Mouse (Mus musculus) left cerebral cortex, postnatal 14 days (tissue): ENCODE measurements around the gene Bend5. TPM values are rescaled to one million over a fixed set of nuclear protein-coding genes. Genes with fewer than 3 reads are reported as not detected.

Source experiments
- DNase-seq, 2 experiments: peaks; one replicate each; pipeline ENCODE4 v3.0.0; 2021 to 2022; ENCODE audit warnings: low spot score in 2 of 2, mixed read lengths in 1 of 2
- intact Hi-C: fragments of 180-260 bp; cut with DNase I; formaldehyde crosslinking; loops from one replicate; pipeline ENCODE4 v1.15.1; 2025
- long read RNA-seq, 2 experiments: library from polyadenylated mRNA; stranded (forward); transcript quantifications; one replicate each; pipeline ENCODE4 v2.0.0; 2021
- total RNA-seq, 2 experiments: library from RNA; stranded (reverse); gene quantifications; 2 replicates each; pipeline ENCODE4 v1.2.3; 2021

Bend5 gene
- 10 to 100 TPM; 19.1 to 19.3 TPM for total RNA-seq
- long read RNA-seq, experiment 1, transcript Bend5-201 (6 exons, 1,826 nt): major isoform, 20 of 30 reads
- long read RNA-seq, experiment 1, partial matches to known transcripts: 0 of 30 reads
- long read RNA-seq, experiment 1, other reads (novel, unspliced or antisense): 7 of 30 reads
- long read RNA-seq, experiment 2, transcript Bend5-201 (6 exons, 1,826 nt): minor isoform, 9 of 30 reads
- long read RNA-seq, experiment 2, transcript Bend5-203 (6 exons, 1,448 nt): major isoform, 15 of 30 reads
- long read RNA-seq, experiment 2, partial matches to known transcripts: 2 of 30 reads
- long read RNA-seq, experiment 2, other reads (novel, unspliced or antisense): 4 of 30 reads

DNA sequence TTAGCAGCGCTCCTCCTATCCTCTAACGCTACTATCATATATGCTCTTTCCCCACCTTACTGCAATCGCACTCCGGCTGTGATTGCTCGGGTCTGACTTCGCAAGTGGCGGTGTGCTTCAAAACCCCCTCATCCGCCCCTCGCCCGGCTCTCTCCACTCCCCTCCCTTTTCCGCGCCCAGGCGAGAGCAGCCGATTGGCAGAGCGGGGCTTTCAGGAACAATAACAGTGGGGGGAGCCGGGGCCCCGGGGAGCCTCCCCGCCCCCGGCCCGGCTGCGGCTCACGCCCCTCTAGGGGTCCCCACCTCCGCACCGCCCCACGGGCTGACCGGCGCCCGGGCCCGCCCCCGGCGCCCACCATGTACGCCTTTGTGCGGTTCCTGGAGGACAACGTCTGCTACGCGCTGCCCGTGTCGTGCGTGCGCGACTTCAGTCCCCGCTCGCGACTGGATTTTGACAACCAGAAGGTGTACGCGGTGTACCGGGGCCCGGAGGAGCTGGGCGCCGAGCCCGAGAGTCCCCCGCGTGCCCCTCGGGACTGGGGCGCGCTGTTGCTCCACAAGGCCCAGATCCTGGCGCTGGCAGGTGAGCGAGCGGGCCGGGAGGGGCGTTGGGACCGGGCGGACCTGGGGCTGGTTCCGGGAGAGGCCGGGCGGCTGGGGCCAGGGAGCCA is at the start of gene Bend5:
Gene Bend5, plus strand, starts transcription at position 189 of the 671 bp plus-strand sequence.
- intact Hi-C loops: loop anchor here (5.0 kb wide), 1 partner anchor 88 kb away; no protein-coding TSS in a partner anchor
- peak; percentile 73 to 74 for DNase-seq

DNA sequence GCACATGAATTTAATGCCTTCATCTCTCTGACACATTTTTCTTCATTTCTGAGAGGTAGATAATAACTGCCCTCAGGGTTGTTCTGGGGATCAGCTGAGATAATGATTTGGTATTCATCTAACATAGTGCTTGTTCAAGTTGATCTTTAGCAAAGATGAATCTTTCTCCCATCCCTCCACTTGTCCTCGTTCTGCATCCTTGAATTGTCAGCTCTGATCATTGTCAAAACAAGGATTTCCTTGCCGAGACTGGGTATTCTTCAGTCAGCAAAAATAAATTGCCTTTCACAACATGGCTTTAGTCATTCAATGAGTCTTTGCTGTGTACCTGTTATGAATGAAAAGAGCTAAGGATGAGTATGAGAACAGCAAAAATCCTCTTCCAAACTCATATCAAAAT is 47.0 kb upstream of the Bend5 start:
- no peak for DNase-seq
- intact Hi-C loops: no loop called here

DNA sequence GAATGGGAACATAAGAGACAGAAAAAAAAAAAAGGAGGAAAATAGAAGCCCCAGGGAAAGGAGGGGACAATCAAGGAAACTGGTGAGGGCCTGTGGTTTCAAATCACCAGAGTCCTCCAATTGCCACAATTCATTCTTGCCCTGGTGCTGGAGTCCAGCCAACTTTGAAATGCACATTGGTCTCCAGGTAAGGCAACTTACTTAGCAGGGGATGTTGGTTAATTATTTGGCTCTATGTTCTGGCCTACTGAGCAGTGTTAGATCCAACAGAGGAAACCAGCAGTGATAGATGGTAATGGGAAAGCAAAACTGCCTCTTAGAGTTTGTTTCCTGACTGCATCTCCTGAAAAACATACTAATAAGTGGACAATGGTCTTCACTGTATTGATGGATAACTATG is 37.6 kb upstream of the Bend5 start:
- DNase-seq: no peak
- intact Hi-C loops: no loop called here

DNA sequence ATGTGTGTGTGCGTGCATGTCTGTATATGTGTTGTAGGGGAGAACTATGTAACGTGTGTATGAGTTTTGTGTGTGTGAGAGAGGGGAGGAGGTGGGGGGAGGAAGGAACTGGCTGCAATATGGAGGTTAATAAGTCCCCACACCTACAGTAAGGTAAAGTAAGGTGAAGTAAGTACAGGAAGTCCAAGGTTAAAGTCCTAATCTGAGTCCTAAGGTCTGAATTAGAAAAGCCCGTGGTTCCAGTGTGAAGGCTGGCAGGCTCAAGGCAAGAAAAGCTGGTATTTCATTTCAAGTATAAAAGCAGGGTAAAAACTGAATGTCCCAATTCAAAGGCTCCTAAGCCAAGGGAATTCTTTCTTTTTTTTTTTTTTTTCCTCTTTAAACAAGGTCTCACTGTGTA is 36.7 kb upstream of the Bend5 start:
- no peak for DNase-seq
- intact Hi-C loops: no loop called here

DNA sequence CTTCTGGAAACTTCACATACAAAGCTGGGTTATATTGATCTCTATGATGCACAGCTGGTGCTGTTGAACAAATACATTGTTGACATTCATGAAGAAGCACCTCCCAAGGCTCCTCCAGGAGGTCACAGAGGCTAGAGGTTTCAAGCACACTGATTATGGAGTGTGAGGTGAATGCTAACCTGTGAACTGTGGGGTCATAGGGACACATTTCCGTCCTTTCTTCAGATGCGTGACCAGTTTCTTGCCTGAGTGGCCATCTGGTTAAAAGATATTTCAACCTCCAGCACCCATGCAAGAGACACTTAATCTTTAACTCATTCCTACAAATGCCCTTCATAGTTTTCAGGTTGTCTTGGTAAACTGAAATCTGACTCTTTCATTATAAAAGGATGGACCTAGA is 31.7 kb upstream of the Bend5 start:
- DNase-seq: no peak
- intact Hi-C loops: no loop called here

DNA sequence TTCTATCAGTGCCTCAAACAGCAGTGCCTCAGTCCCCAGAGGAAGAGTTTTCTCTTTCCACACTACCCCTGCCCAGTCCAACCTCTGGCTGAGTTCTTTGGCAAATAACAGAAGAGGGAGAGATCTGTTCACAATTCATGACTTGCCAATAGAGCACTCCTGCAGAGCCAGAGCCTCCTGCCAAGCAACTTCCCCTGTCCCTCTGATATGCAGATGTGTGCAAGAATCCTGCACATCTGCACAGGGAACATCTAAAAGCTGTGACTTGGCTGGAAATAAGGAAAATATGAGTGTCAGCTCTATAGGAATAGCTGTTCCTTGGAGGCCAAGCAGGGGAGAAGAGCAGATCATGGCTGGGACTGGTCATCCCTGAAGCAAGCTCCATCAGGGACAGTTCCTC is 24.1 kb upstream of the Bend5 start:
- DNase-seq: no peak
- intact Hi-C loops: no loop called here

DNA sequence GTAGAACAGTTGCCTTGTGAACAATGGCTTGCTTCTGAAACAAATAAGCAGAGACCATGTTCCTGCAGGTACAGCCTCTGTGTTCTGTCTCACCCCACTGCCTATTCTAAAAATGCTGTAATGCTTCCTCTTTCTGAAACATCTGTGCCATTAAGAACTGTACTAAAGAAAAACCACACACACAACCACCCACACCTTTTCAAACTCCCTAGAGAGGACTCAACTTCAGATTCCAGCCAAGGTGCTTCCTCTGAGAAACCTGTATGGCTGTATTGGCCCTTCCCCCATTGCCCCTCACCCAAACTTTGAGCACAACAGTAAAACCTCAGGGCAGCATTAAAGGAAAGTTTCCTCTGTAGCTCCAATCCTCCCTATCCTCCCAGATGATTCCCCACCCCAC is 15.0 kb upstream of the Bend5 start:
- DNase-seq: no peak
- intact Hi-C loops: no loop called here

DNA sequence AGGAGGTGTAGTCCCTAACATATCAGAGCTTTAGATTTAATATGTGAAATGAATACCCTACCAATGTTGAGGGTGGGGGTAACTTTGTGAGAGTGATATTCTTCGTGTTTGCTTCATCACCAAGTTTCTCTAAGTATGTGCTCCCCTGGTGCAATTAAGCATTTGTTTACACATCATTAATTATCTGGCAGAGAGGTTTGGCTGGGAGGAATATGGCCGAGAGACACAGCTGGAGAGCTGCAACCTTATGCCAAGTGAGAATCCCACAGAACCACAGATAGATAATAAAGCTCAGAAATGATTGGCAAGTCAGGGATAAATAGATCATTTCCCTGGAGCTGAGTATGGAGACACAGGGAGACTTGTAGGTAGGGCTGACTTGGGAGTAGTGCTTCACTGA is 14.1 kb upstream of the Bend5 start:
- intact Hi-C loops: no loop called here
- no peak for DNase-seq

DNA sequence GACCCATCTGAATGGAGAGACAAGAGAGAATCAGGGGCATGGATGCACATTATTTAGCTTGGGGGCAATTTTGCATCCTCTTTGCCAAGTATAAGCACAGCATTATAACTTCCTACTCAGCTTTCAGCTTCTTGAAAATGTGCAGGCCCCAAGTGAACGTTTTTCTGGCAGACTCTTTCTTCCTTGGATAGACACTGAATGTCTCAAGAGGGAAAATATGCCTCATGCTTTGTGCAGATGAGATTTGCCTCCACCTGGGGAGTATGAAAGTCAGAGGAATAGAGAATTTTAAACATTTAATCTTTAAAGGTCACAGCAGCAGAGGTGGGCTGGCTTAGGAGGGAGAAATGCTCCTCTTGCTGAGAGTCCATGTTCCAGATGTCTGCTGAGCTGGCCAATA is 11.6 kb upstream of the Bend5 start:
- intact Hi-C loops: no loop called here
- DNase-seq: no peak

DNA sequence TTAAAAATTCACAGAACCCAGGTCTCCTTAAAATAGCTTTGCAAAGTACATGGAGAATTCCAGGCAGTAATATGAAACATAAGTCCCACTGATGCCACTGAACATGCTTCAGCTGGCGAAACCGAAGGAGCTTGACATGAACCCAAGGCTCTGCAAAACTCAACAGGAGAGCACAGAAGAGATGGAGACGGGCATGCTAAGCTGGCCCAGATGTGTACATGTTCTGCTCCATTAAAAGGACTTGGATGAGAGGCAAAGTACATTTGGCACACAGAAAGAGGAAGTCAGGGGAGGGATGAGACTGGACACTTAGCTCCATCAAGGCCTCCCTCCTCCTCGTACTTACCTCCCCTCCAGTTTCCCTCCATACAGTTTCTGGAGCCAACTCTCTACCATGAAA is 4.1 kb upstream of the Bend5 start:
- intact Hi-C loops: no loop called here
- no peak for DNase-seq

DNA sequence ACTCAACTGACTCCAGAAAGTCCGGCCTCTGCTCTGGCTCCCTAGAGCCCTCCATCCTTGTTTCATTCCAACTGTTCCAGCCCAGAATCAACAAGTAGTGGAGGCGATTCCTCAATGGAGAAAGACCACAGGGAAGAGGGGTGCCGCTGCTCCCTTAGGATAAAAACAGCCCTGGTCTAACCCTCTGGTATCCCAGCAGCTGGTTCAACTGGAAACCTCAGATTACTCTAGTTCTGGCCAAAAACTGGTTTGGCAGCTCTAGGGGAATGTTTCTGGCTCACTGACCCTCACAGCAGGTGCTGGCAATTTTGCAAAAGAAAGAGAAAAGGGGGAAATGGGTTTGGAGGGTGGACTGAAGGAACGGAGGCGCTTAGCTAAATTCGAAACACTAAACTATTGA is 407 bp upstream of the Bend5 start:
- DNase-seq: no peak

DNA sequence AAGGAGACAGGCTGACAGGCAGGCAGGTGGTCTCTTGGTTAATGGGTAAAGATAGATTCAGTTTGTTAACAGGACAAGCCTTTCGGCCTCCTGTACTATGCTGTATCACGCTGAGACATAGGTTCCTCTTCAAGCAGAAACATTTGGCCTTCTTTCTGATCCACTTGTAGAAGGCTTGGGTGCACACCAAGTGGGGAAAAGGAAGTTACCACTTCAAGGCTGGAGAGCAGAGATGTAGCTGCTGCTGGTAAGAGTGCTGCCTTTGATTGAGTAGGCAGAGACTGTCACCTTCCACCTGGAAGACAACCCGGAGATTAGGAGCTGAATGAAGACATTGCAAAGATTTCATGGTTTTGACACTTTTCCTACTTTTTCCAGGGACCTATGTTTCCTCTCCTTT is 1.3 kb downstream of the Bend5 start:
- no peak for DNase-seq
- intact Hi-C loops: loop anchor here (5.0 kb wide), 1 partner anchor 89 kb away; no protein-coding TSS in a partner anchor

More for the DNA sequence above, 407 bp upstream of the Bend5 start:
- intact Hi-C loops: no loop called here

DNA sequence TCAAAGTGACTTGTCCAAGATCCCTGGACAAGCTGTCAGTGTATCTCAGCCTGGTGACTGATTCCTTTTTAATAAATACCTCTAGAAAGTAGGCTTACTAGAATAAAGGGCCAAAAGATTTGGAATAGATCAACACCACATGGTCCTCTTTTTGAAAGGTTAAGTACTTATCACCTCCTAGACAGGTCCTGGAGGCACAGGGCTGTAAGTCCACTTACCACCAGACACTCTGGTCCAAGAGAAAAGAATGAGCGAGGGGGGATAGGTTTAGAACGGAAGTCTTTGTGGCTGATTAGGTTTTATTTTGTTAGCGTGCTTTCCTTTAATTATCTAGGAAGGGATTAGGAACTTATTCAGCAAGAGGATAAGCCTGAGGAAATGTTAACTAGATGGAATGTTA is 1.7 kb downstream of the Bend5 start:
- intact Hi-C loops: loop anchor here (5.0 kb wide), 1 partner anchor 89 kb away; no protein-coding TSS in a partner anchor
- DNase-seq: no peak

DNA sequence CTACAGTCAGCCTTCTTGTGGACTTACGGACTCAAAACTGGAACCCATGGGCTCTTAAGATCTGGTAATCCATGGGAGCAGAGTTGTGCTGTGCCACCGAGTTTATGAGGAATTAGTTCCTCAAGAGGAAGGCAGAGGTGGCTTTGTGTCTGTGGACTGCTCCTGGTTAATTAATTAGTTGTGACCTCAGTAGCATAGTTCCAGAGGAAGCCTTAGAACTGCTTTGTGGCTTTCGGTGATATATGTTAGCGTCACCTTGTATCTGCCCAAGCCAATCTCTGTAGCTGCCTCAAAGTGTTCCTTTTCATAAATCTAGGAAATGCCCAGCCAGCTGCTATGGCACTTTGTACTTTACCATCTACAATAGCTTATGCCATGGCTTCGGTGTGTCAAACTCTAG is 2.9 kb downstream of the Bend5 start:
- DNase-seq: no peak
- intact Hi-C loops: loop anchor here (5.0 kb wide), 1 partner anchor 90 kb away; no protein-coding TSS in a partner anchor

DNA sequence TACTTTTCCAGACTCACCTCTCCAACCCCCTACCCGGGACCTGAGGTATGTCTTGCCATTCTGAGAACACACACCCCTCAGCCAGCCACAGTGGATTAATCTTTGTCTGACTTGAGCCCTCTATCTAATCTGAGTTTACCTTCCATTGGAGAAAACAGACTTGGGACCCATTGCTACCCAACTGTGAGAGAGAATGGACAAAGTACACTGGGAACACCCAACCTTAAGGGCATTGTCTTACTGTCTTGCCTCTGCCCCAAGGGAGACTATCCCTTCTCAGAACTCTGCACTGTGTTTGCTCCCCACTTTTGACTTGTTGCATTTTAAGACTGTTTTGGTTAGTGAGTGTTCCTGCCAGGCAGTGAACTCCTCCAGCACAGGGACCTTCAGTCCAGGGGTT is 4.7 kb downstream of the Bend5 start:
- DNase-seq: no peak
- intact Hi-C loops: loop anchor here (5.0 kb wide), 1 partner anchor 92 kb away; no protein-coding TSS in a partner anchor

DNA sequence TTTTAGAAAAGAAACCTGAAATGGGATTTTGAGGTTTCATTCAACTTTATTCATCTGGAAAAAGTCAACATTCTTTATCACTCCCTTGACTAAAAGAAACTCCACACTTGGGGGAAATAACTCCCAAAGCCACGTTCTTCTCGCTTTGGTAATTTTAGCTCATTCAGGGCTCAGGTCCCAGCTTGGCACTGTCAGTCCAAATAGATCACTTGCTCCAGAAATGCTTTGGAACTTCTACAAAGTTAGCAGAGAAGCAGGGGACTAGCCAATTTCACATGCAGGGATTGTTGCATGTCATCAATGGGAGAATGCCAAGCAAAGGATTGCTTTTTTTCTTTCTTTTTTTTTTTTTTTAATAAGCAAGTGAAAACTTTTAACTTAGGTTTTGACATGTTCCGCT is 5.2 kb downstream of the Bend5 start:
- DNase-seq: no peak
- intact Hi-C loops: no loop called here

DNA sequence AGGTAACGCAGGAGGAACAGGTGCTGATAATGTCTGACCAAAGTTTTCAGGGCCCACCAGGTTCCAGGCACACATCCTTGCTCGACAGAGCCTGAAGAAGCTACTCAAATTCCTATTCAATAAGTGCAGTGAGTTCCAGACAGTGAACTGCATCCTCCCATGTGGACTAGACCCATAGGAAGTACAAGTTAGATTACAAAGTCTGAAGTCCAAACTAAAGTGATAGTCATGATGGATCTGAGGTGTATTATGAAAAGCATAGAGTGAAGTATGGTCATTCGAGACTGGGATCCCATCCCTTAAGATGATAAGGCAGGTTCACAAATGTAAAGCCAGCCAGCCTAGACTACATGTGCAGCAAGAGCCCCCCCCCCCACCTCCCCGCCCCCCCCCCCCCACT is 6.1 kb downstream of the Bend5 start:
- DNase-seq: no peak
- intact Hi-C loops: no loop called here

DNA sequence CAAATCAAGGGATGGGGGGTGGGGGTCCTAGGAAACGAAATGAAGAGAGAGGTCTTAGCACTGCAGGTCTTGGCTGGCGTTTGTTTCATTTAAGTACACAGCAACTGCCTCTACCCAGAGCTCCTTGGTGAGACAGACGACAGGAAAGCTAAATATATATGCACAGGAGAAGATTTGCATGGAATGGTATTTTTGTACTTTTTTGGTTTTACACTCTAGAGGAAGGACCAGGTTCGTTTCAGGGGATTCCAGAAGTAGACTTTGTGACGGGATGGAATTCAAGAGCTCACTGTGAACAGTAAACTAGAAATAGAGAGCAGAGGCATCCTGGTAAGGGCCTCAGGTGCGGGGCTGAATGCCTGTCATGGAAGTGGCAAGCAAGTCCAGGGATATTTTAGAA is 7.0 kb downstream of the Bend5 start:
- intact Hi-C loops: no loop called here
- peak in 1 of 2 experiments; percentile 23 for DNase-seq

DNA sequence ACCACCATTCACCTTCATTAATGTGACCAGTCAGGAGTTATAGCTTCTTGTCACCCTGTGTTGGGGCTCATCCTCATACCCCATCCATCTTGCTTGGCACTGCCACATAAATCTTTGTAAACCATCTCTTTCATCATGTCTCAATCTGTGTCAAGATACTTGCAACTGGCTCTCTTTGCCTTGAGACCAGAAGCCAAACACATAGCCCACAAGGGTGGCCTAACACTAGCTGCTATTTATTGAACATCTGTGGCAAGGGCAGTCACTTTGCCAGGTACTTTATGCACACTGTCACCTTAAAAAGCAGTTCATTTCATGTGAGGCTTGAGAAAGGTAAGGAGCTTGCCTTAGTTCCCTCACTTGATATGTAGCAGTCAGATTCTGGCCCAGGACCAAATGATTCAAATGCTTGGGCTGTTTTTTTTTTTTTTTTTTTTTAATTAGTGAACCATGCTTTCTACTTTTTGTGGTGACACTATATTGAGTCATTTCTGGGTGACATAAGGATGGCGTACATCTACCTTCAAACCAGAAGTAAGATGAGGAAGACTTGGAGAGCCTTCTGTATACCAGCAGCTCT is 9.7 kb downstream of the Bend5 start:
- intact Hi-C loops: no loop called here
- no peak for DNase-seq

DNA sequence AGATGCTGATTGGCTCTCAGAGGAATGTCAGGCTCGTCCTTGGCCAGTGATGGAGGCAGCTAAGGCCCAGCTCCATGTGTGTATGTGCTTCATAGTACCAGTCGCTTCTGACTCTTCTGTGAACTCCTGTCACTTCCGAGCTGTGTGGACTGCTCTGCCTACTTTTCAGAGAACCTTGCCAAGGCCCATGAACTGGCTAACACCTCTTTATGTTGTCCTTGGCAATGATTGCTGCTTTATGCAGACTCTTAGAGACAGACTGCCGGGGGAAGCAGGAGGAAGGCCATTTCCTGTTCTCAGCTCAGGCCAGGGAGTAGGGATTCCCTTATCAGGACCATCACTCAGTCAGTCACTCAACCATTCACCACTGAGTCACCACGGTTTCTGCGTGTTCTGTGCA is 10.4 kb downstream of the Bend5 start:
- intact Hi-C loops: no loop called here
- DNase-seq: no peak

DNA sequence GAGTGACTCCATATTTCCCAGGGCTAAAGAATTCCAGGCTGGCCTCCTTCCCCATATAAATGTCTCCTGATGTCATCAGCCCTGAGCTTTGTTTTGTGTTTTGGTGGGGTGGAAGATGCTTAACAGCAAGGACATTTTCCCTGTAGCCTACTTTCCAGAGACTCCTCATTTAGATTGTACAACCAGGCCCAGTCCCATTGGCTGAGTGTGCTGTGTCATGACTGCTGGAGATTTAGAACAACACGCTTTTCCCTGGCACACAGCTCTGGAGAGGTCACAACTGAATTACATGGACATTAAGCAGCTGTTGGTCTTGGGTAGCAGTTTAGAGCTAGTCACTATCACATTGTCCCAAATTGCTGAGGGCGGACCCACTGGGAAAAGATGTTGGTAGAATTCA is 16.4 kb downstream of the Bend5 start:
- intact Hi-C loops: no loop called here
- no peak for DNase-seq
